Mouse (Mus musculus) 3134 (cell line): Measurements from ENCODE around the gene Fbxo41.

ENCODE experiments used
- DNase-seq: peaks from one replicate; pipeline ENCODE4 v3.0.0-alpha.2; 2011; ENCODE audit warnings: low spot score; ENCODE audit not compliant: insufficient read length; ENCODE audit errors: extremely low read depth

Fbxo41 gene

GRCm38 (mm10) chr6:85496976-85497375 is 5.8 kb downstream of the Fbxo41 start:
- DNase-seq = no peak

GRCm38 (mm10) chr6:85491606-85492005 is 11.2 kb downstream of the Fbxo41 start:
- no peak for DNase-seq

GRCm38 (mm10) chr6:85490252-85490651 is 12.5 kb downstream of the Fbxo41 start:
- DNase-seq = no peak

DNA sequence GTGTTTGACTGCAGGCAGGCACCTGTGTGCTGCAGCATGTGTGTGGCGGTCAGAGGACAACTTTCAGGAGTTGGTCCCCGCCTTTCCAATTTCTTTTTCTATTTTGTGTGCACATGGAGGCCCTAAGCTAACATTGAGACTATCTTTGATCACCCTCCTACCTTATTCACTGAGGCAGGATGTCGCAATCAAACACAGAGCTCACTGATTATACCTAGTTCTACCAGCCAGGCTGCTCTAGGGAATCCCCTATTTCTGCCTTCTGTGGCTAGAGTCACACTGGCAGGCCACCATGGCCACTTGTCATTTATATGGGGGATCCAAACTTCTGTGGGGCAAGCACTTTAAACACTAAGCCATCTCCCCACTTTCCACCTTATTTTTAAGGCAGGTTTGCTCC is 13.1 kb downstream of the Fbxo41 start:
- DNase-seq = no peak

GRCm38 (mm10) chr6:85488510-85488909 is 14.3 kb downstream of the Fbxo41 start:
- DNase-seq = no peak

DNA sequence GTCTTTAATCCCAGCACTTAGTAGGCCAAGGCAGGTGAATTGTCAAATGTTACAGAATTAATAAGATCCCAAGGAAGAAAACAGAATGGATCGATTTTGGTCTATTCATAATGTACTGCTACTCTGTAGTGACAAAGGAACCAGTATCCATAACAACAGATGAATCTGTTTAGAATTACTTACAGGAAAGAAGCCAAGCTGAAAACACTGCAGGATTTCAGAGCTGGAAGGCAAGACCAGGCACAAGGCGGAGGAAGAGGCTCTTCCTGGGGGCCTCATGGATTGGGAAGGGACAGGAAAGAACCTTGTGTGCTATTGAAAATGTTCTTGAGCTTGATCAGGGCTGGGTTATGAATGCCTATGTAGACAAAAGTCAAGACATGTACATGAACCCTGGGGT is 17.1 kb downstream of the Fbxo41 start:
- no peak for DNase-seq

GRCm38 (mm10) chr6:85483843-85484721 is 18.7 kb downstream of the Fbxo41 start:
- DNase-seq = no peak

DNA sequence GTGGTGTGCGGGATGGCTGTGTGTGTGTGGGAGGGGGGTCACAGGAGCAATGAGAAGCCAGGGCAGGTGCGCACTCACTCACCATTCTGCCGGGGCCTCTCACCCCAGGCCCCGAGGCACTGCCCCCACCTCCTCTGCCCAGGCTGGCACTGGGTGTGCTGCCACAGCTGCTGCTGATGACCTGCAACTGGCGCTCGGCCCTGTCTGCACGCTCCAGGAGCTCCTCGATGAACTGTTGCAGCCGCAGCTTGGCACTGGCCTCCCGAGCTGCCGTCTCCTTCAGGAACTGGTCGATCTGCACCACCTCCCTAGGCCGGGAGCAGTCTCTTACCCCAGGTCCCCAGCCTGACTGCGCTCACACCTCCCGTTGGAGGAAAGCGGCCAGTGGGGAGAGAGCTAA is 22.1 kb downstream of the Fbxo41 start:
- DNase-seq = no peak

DNA sequence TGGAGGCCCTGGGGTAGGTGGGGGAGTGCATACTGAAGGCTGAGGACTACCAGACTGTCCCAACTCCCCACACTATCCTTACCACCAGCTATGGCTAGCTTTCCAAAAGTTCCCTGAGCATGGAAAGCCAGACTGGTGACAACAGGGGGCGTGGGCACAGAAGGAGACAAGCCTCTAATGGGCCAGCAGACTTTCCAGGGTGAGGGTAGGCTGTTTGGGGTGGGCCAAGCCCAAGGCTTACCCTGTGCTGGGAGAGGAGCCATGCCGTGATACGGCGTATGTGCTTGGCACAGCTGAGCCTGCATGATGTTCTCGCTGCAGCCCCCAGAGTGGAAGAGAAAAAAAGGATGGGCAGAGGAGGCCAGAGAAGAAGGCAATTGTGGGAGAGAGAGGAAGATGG is 22.8 kb downstream of the Fbxo41 start:
- DNase-seq = no peak

DNA sequence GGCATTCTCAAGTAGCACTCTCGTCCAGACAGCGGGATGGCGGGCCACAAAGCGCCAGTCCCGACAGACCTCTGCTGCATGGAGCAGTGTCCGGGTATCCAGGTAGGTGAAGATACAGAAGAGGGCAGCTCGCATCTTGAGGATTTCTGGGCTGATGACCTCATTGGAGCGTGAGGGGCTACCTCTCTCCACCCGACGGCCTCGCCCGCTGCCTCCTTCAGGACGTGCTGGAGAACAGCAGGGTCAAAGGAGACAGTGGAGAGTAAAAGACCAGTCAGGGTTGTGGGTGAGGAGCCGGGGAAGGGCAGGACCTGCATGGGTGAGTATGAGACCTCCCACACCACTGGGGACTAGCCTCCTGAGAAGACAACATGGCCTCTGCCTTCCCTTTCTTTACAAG is 24.4 kb downstream of the Fbxo41 start:
- DNase-seq = no peak

GRCm38 (mm10) chr6:85477366-85477917 is 25.4 kb downstream of the Fbxo41 start:
- DNase-seq = no peak

DNA sequence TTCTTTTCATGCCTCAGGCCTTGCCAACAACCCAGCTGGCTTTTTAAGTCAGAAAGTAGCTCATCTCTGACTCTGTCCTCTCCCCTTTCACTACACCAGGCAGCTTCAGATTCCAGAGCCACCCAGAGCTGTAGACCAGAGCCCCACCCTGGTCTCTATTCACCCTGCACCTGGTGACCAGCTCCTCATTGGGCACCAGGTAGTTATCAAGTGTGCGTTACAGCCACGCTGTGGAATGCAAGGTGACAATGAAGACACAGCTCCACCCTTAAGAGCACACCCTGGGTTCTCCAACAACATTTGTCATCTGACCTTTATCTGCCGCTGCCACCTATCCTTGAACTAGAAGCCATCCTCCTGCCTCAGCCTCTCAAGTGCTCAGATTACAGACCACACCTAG is 27.2 kb downstream of the Fbxo41 start:
- no peak for DNase-seq

GRCm38 (mm10) chr6:85472542-85472941 is 30.3 kb downstream of the Fbxo41 start:
- DNase-seq = no peak

DNA sequence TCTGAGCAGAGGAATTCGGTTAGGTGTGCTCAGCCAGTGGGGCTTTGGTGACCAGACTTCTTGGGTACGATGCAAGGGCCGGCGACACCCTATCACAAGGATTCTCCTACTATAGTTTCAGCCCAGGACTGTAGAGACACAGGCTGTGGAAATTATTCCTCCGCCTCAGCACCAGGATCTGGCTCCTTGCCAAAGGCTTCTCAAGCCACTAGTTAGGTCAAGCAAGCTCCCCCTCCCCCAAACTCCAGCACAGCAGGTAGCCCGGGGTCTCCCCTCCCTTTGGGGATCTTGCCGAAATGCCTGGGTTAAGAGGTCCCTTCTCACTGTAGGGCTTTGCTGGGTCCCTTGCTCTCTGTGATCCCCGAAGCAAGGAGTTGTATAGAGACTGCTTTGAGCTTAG is 30.8 kb downstream of the Fbxo41 start:
- DNase-seq = no peak

- DNase-seq = no peak
These were observed 32.9 kb downstream of the Fbxo41 start for GRCm38 (mm10) chr6:85469660-85470430.

DNA sequence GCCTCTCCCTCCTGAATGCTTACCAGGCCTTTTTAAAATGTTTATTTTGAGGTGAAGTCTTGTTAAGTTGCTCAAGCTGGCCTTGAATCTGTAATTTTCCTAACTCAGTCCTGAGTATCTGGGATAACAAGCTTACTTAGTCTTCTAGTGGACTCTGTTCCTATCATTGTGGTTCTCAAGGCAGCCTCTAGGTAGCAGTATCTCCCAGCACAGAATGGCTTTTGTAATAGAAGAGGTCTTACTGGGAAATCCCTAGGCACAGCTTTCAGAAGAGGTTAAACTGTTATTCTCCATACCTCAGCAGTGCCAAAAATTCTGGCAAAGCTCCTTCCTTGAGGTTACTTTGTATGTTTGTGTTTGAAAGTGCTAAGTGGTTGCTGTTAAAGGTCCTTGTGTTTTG is 37.4 kb downstream of the Fbxo41 start:
- DNase-seq = no peak

GRCm38 (mm10) chr6:85459621-85460020 is 43.2 kb downstream of the Fbxo41 start:
- DNase-seq = no peak

- peak; percentile 25 for DNase-seq
These were observed 50.0 kb downstream of the Fbxo41 start for GRCm38 (mm10) chr6:85452816-85453215.

DNA sequence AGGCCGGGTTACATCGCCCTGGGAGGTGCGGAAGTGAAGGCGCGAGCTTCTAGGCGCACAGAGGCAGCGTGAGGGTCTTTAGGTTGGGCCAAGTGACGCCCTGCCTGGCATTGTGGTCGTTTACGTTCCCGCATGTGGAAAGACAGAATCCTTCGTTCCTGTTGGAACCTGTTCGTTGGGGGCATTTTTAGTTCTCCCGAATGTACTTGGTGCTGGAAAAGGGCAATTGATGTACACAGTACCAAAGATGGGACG is 50.5 kb downstream of the Fbxo41 start:
- no peak for DNase-seq

GRCm38 (mm10) chr6:85451664-85452410 is 51.0 kb downstream of the Fbxo41 start, which contains the start of gene Pradc1:
Pradc1 (minus strand) TSS chr6:85451970.
- DNase-seq = peak; percentile 93
